Comparison of ENCODE assay signal across 10 mouse cellular contexts in genomic region chr2:119298330-119298729, GRCm38 (mm10). TPM values are rescaled to one million over a fixed set of nuclear protein-coding genes. Genes with fewer than 3 reads are reported as not detected.
DNase-seq lines count a peak whose midpoint lies in the region; ATAC-seq lines count a peak whose summit lies in the region.
"Had no signal": no experiment of that assay in that cellular context is flagged by ENCODE, and none has a peak within 500 bp of the region (broad histone marks: within the 10 kb centered on the region; RNA-seq: fewer than 3 reads in every experiment).

No protein-coding gene starts in this region.

- DNase-seq in cerebellum, adult 11 months = peak; percentile 68
- DNase-seq in urinary bladder, postnatal 25 days (ENCODE audit: low spot score) = peak; percentile 44
- DNase-seq in urinary bladder, postnatal 4 days (ENCODE audit: low spot score in 2 of 2) = no peak
- DNase-seq in embryo, embryonic 9.5 days (ENCODE audit: extremely low spot score) = peak; percentile 57
- peak; percentile 85 for DNase-seq in lung, postnatal 10 days
- peak; percentile 77 for DNase-seq in splenic B cell, adult 2 months (ENCODE audit: low read depth, low spot score)

- no peaks in the 10 kb centered on the region for H3K27me3 ChIP-seq in kidney, embryonic 15.5 days
- no peaks in the 10 kb centered on the region for H3K27me3 ChIP-seq in splenic B cell, adult 2 months (ENCODE audit: control insufficient read depth, insufficient read depth, low read length, poor library complexity, severe bottlenecking)

- no peak overlapping the region for H3K9ac ChIP-seq in kidney, embryonic 15.5 days

- H3K4me2 ChIP-seq in kidney, embryonic 15.5 days = no peak overlapping the region

- peaks cover 58% of the 10 kb centered on the region for H3K36me3 ChIP-seq in kidney, embryonic 15.5 days
- H3K36me3 ChIP-seq in splenic B cell, adult 2 months (ENCODE audit: control insufficient read depth, insufficient read depth, low read length, poor library complexity, severe bottlenecking) = peaks cover 8% of the 10 kb centered on the region

- no peak for ATAC-seq in cerebellum, adult (ENCODE audit: insufficient number of reproducible peaks, low FRiP score, low TSS enrichment)
- no peak for ATAC-seq in kidney, embryonic 15.5 days (replicated peaks; ENCODE audit: low FRiP score)

- H3K9me3 ChIP-seq in kidney, embryonic 15.5 days (replicated peaks) = no peaks in the 10 kb centered on the region
- H3K9me3 ChIP-seq: G1E had no signal

- peaks cover 27% of the 10 kb centered on the region for H3K4me1 ChIP-seq in kidney, embryonic 15.5 days

- H3K4me3 ChIP-seq in kidney, embryonic 15.5 days (replicated peaks) = no peak overlapping the region
- H3K4me3 ChIP-seq: myocyte had no signal

- 47% methylated on average over 5 of the region's 5 CpGs for WGBS in kidney, embryonic 15.5 days

- 0 out of 2 replicates have a peak overlapping the region, but pooled peaks have one; percentile 63 for H3K27ac ChIP-seq in kidney, embryonic 15.5 days

RNA-seq across cellular contexts. Expression of gene Vps18, which starts 9.8 kb away (rescaled TPM):
- 17.6 and 19.6 TPM in 2 replicates for polyA plus RNA-seq in kidney, embryonic 15.5 days (2015; fragmentation: Nextera tagmentation; extraction: Ambion mirVana)

RNA-seq across cellular contexts. Expression of gene Dll4, which starts 27.3 kb away (rescaled TPM):
- polyA plus RNA-seq in kidney, embryonic 15.5 days (2015; fragmentation: Nextera tagmentation; extraction: Ambion mirVana) = 9.9 and 10.5 TPM in 2 replicates
- polyA plus RNA-seq: myocyte had no signal

RNA-seq across cellular contexts. Expression of gene Rhov, which starts 27.3 kb away (rescaled TPM):
- polyA plus RNA-seq in kidney, embryonic 15.5 days (2015; fragmentation: Nextera tagmentation; extraction: Ambion mirVana) = 0.72 and 1.1 TPM in 2 replicates
- polyA plus RNA-seq: G1E had no signal

RNA-seq across cellular contexts. Expression of gene Chac1, which starts 52.7 kb away (rescaled TPM):
- 0.91 and 0.98 TPM in 2 replicates for polyA plus RNA-seq in kidney, embryonic 15.5 days (2015; fragmentation: Nextera tagmentation; extraction: Ambion mirVana)
- polyA plus RNA-seq: G1E had no signal

Comparison
In these comparisons a context has a peak if more than half of its experiments do, and no peak if none do; other contexts are left out.
1. DNase-seq: peak in cerebellum, adult 11 months (single experiment), urinary bladder, postnatal 25 days (single experiment), embryo, embryonic 9.5 days (single experiment), lung, postnatal 10 days (single experiment) and splenic B cell, adult 2 months (single experiment); none in urinary bladder, postnatal 4 days (0 of 2).